Mouse (Mus musculus): ENCODE results near the gene Fndc11.

The Fndc11 gene

DNA sequence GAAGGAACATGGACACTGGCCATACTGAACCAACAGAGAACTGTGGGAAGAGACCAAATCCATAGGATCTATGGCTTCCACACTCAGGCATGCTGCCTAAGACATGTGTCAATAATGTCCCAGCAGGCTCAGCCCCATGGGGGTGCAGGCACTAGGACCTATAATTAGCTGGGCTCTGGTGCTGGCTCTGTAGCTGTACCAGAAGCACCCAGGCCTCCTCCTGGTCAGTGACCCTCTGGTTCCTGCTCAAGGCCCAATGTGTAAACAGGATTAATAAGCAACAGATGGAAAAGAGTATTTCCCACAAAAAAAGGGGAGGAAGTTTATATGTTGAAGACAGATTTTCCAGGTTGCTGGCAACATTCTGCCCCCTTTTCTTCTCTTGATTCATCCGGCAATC lies 33.4 kb downstream of the Fndc11 start:
- in situ Hi-C loops (cut with MboI, MseI), result no loop called here

DNA sequence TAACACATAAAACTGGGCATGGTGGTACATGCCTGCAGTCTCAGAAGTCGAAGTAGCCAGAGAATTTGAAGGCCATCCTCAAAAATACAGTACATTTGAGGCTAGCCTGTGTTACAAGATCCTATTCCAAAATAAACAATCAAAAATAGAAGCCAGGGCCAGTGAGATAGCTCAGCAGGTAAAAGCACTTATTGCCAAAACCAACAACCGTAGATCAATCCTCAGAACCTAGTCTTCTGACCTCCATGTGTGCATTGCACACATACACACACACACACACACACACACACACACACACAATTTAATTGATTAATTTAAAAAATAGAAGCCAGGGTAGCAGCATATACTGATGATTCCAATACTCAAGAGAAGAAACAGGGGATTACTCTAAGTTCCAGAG lies 47.0 kb downstream of the Fndc11 start:
- in situ Hi-C loops (cut with MboI, MseI), result no loop called here

GRCm38 (mm10) chr2:181272092-181272491 lies 52.3 kb downstream of the Fndc11 start:
- in situ Hi-C loops (cut with MboI, MseI), result no loop called here

Measured in T-helper 17 cell (primary cell).